Mouse (Mus musculus) lung, adult 2 months (tissue): ENCODE results near the gene Sel1l3.

Experiments
- CTCF ChIP-seq: fragments of 200-500 bp; IDR thresholded peaks from 2 replicates; pipeline ENCODE4 v1.5.1; 2011; ENCODE audit warnings: mild to moderate bottlenecking, low read length, control low read depth; ENCODE audit not compliant: insufficient read depth
- POLR2A ChIP-seq: fragments of 200-500 bp; IDR thresholded peaks from 2 replicates; pipeline ENCODE4 v1.6.1; 2011; ENCODE audit warnings: low read depth, mild to moderate bottlenecking, control low read depth, low read length, borderline replicate concordance; ENCODE audit errors: extremely low read depth

- no peak for TF ChIP-seq POLR2A
- TF ChIP-seq CTCF = peak; percentile 65
Measured at GRCm38 (mm10) chr5:53123525-53124286, 90.0 kb downstream of the Sel1l3 start.
